Mouse (Mus musculus) myocyte (in vitro differentiated cells): ENCODE data around the gene Wdr77. TPM values are rescaled to one million over a fixed set of nuclear protein-coding genes. Genes with fewer than 3 reads are reported as not detected.
"Not testable (repeated sequence)": the region's sequence is repeated elsewhere in the genome, so short reads cannot be mapped to it uniquely, and the experiment has no call there.

Experiments used
- H3K27me3 ChIP-seq: one replicate; pipeline ENCODE4 v1.6.1; 2011; ENCODE audit not compliant: control insufficient read depth, insufficient read depth, insufficient read length
- H3K36me3 ChIP-seq: one replicate; pipeline ENCODE4 v1.6.1; 2011; ENCODE audit not compliant: control insufficient read depth, insufficient read depth
- H3K4me2 ChIP-seq: one replicate; pipeline ENCODE4 v1.6.1; 2011; ENCODE audit warnings: low read depth, control low read depth
- H3K4me3 ChIP-seq: one replicate; pipeline ENCODE4 v1.5.1; 2011; ENCODE audit warnings: mild to moderate bottlenecking, control low read depth, moderate library complexity
- H3K79me2 ChIP-seq: one replicate; pipeline ENCODE4 v1.6.1; 2011; ENCODE audit not compliant: control insufficient read depth, insufficient read depth
- H3ac ChIP-seq: one replicate; pipeline ENCODE4 v1.6.1; 2011; ENCODE audit not compliant: control insufficient read depth, insufficient read length
- CEBPB ChIP-seq: IDR thresholded peaks from 2 replicates; pipeline ENCODE4 v1.6.1; 2011; ENCODE audit warnings: mild to moderate bottlenecking, moderate library complexity; ENCODE audit not compliant: poor library complexity, insufficient read depth, severe bottlenecking
- E2F4 ChIP-seq: IDR thresholded peaks from one replicate; pipeline ENCODE4 v1.6.1; 2011; ENCODE audit warnings: mild to moderate bottlenecking, control low read depth, moderate library complexity; ENCODE audit not compliant: insufficient read depth
- MAX ChIP-seq: IDR thresholded peaks from one replicate; pipeline ENCODE4 v1.6.1; 2011; ENCODE audit warnings: low read depth, mild to moderate bottlenecking, control low read depth
- MYOD1 ChIP-seq, 3 experiments: IDR thresholded peaks; one replicate each; pipeline ENCODE4 v1.6.1; 2011; ENCODE audit warnings: control low read depth in 2 of 3, low read depth in 2 of 3, mild to moderate bottlenecking in 2 of 3, moderate library complexity in 1 of 3; ENCODE audit not compliant: insufficient read length in 2 of 3, control insufficient read depth in 1 of 3
- MYOG ChIP-seq, 3 experiments: IDR thresholded peaks; one replicate each; pipeline ENCODE4 v1.6.1; 2011; ENCODE audit warnings: control low read depth in 2 of 3, low read depth in 2 of 3, mild to moderate bottlenecking in 2 of 3; ENCODE audit not compliant: insufficient read length in 2 of 3, control insufficient read depth in 1 of 3, insufficient read depth in 1 of 3
- POLR2A ChIP-seq: IDR thresholded peaks from one replicate; pipeline ENCODE4 v1.6.1; 2011; ENCODE audit warnings: low read depth, mild to moderate bottlenecking, control low read depth, moderate library complexity; ENCODE audit not compliant: insufficient read length
- POLR2AphosphoS2 ChIP-seq: IDR thresholded peaks from one replicate; pipeline ENCODE4 v1.6.1; 2011; ENCODE audit warnings: low read depth, control low read depth; ENCODE audit not compliant: insufficient read length
- REST ChIP-seq: IDR thresholded peaks from one replicate; pipeline ENCODE4 v1.6.1; 2011; ENCODE audit warnings: mild to moderate bottlenecking, control low read depth, moderate library complexity; ENCODE audit not compliant: insufficient read depth, insufficient read length
- SRF ChIP-seq: IDR thresholded peaks from one replicate; pipeline ENCODE4 v1.6.1; 2011; ENCODE audit warnings: low read depth; ENCODE audit not compliant: control insufficient read depth, insufficient read length
- TCF12 ChIP-seq: IDR thresholded peaks from one replicate; pipeline ENCODE4 v1.6.1; 2011; ENCODE audit warnings: mild to moderate bottlenecking, control low read depth; ENCODE audit not compliant: poor library complexity, insufficient read depth, severe bottlenecking
- TCF3 ChIP-seq: IDR thresholded peaks from one replicate; pipeline ENCODE4 v1.6.1; 2011; ENCODE audit warnings: low read depth, control low read depth; ENCODE audit not compliant: insufficient read length
- USF1 ChIP-seq: IDR thresholded peaks from one replicate; pipeline ENCODE4 v1.6.1; 2011; ENCODE audit warnings: low read depth, mild to moderate bottlenecking, control low read depth, moderate library complexity
- polyA plus RNA-seq: library from polyadenylated mRNA; unstranded; fragments of >200 nt; fragmentation: generic; extraction: Trizol; gene quantifications from one replicate; pipeline ENCODE4 v1.2.1, GENCODE M21; 2012; ENCODE audit warnings: missing spikeins

Wdr77 gene
- polyA plus RNA-seq, 1 experiment = 48.8 TPM

DNA sequence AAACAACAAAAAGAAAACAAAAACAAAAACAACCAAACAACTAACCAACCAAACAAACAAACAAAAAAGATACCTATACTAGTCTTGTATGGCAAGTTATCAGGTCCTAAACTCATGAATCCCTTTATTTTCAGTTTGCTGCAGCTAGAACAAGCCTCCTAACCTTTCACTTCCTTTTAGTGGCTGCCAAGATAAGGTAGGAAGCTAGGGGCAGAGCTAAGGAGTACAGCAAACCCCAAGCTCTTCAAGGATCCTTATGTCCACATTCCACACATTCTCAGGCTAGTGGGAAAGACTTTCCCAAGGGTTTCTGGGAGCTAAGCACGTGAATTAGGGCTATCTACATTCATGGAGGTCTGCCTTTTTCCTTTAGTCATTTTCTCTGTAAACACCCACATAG lies 43.9 kb upstream of the Wdr77 start:
- no peak overlapping the region for H3K4me3 ChIP-seq
- H3K79me2 ChIP-seq = no peaks in the 10 kb centered on the region
- no peak overlapping the region for H3ac ChIP-seq
- TF ChIP-seq E2F4 (no peak), TCF12 (no peak), USF1 (no peak), POLR2AphosphoS2 (no peak), CEBPB (no peak), REST (no peak), MYOG (IDR thresholded peaks at IDR 0.05; ENCODE audit: control insufficient read depth in 1 of 3, insufficient read depth in 1 of 3, insufficient read length in 2 of 3, low read depth in 2 of 3) (no peak), SRF (no peak), MYOD1 (IDR thresholded peaks at IDR 0.05; ENCODE audit: control insufficient read depth in 1 of 3, insufficient read length in 2 of 3, low read depth in 2 of 3) (no peak), TCF3 (no peak), MAX (no peak), POLR2A (no peak)
- no peaks in the 10 kb centered on the region for H3K27me3 ChIP-seq
- H3K36me3 ChIP-seq = no peaks in the 10 kb centered on the region
- no peak overlapping the region for H3K4me2 ChIP-seq

DNA sequence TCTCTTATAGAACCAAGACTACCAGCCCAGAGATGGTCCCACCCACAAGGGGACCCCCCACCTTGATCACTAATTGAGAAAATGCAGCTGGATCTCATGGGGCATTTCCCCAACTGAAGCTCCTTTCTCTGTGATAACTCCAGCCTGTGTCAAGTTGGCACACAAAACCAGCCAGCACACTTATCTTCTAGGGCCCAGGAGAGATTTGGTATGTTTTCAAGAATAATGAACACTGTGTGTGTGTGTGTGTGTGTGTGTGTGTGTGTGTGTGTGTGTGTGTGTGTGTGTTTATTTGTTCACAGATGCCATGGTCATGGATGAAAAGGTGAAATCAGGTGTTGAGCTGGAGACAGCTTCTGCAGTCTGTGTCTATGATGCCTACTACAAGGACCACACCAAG lies 42.7 kb upstream of the Wdr77 start:
- H3ac ChIP-seq, H3K4me2 ChIP-seq, H3K79me2 ChIP-seq, H3K27me3 ChIP-seq, H3K36me3 ChIP-seq, H3K4me3 ChIP-seq: not testable (repeated sequence)

DNA sequence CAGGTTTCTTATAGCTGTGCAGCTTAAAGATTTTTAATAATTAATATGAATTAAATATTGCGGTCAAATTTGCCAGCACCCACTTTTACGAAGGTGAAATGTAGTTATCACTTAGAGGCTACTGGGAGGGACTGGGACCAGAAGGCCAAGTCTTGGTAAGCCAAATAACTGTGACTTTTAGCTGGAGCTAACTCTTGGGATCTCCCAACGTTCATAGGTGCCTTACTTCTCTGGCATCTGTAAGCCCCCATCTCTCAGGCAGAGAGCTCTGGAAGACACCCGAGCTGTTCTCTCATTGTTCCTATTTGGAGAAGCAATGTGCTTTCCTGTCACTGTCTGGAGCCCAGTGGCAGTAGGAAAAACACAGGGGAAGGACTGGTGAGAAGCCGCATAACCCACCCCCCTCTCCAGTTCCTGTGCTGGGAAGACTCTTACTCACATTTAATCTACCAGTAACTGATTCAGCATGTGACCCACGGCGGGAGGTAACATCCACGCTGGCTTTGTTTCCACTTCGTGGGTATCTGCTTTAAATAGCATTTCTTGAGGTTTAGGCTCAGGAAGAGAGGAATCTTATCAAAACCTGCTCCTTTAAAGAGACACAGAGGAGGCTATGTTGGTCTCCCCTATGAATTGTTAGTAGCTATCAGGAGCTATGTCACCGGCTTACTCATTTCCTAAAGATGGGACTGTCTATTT lies 41.4 kb upstream of the Wdr77 start:
- H3K4me2 ChIP-seq = no peak overlapping the region
- no peak overlapping the region for H3K4me3 ChIP-seq
- no peak overlapping the region for H3ac ChIP-seq

DNA sequence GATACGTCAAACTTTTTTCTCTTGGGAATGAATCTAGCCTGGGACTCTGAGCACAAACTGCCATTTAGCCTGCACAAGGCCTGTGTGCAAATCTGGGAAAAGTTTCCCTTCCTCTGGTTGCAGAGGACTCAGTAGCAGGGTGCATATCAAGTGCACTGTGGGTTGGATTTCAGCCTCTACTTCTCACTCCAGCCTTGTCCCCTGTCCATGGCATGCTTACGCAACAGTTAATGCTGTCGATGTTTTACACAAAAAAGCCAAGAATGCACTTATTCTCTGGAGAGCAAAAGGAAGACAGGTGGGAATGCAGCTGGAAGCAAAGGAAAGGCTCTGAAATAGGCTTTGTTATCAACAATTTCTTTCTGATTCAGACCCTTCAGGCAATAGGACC lies 40.8 kb upstream of the Wdr77 start:
- no peaks in the 10 kb centered on the region for H3K27me3 ChIP-seq
- no peak overlapping the region for H3ac ChIP-seq
- no peaks in the 10 kb centered on the region for H3K36me3 ChIP-seq
- no peaks in the 10 kb centered on the region for H3K79me2 ChIP-seq
- no peak overlapping the region for H3K4me3 ChIP-seq
- no peak overlapping the region for H3K4me2 ChIP-seq
- TF ChIP-seq SRF = no peak
- TF ChIP-seq POLR2A = no peak
- no peak for TF ChIP-seq REST
- TF ChIP-seq MAX = no peak
- TF ChIP-seq USF1 = no peak
- no peak for TF ChIP-seq E2F4
- no peak for TF ChIP-seq MYOG (IDR thresholded peaks at IDR 0.05; ENCODE audit: control insufficient read depth in 1 of 3, insufficient read depth in 1 of 3, insufficient read length in 2 of 3, low read depth in 2 of 3)
- TF ChIP-seq TCF3 = no peak
- no peak for TF ChIP-seq MYOD1 (IDR thresholded peaks at IDR 0.05; ENCODE audit: control insufficient read depth in 1 of 3, insufficient read length in 2 of 3, low read depth in 2 of 3)
- TF ChIP-seq TCF12 = no peak
- no peak for TF ChIP-seq CEBPB
- TF ChIP-seq POLR2AphosphoS2 = no peak

More for the DNA sequence above, 41.4 kb upstream of the Wdr77 start:
- no peaks in the 10 kb centered on the region for H3K36me3 ChIP-seq
- no peaks in the 10 kb centered on the region for H3K79me2 ChIP-seq
- TF ChIP-seq MYOG (IDR thresholded peaks at IDR 0.05; ENCODE audit: control insufficient read depth in 1 of 3, insufficient read depth in 1 of 3, insufficient read length in 2 of 3, low read depth in 2 of 3) (no peak), USF1 (peak; percentile 50), SRF (no peak), MYOD1 (IDR thresholded peaks at IDR 0.05; ENCODE audit: control insufficient read depth in 1 of 3, insufficient read length in 2 of 3, low read depth in 2 of 3) (no peak), E2F4 (no peak), REST (no peak), MAX (no peak), POLR2AphosphoS2 (no peak), TCF12 (no peak)
- H3K27me3 ChIP-seq = no peaks in the 10 kb centered on the region

DNA sequence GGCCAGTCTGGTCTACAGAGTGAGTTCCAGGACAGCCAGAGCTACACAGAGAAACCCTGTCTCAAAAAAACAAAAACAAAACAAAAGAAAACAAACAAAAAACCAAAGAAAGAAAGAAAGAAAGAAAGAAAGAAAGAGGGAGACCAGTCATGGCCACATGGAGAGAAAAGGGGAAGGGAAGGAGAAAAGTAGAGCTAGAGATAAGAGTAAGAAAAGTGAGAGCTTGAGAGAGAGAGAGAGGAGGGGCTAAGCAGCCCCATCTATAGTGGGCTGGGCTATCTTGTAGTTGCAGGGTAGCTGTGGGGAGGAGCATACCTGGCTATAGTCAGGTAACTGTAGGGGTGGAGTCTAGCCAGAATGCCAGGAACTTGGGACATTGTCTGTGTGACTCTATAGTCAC lies 38.4 kb upstream of the Wdr77 start:
- not testable (repeated sequence) for H3K79me2 ChIP-seq, H3K27me3 ChIP-seq, H3K36me3 ChIP-seq, H3K4me2 ChIP-seq, H3ac ChIP-seq, H3K4me3 ChIP-seq
